Mouse (Mus musculus) thymus, postnatal 36 days (tissue): ENCODE results near the gene Gipc3.

Source experiments
- DNase-seq, 2 experiments: peaks; one replicate each; pipeline ENCODE4 v3.0.0; 2022; ENCODE audit warnings: mixed read lengths in 2 of 2

Gipc3 gene

DNA sequence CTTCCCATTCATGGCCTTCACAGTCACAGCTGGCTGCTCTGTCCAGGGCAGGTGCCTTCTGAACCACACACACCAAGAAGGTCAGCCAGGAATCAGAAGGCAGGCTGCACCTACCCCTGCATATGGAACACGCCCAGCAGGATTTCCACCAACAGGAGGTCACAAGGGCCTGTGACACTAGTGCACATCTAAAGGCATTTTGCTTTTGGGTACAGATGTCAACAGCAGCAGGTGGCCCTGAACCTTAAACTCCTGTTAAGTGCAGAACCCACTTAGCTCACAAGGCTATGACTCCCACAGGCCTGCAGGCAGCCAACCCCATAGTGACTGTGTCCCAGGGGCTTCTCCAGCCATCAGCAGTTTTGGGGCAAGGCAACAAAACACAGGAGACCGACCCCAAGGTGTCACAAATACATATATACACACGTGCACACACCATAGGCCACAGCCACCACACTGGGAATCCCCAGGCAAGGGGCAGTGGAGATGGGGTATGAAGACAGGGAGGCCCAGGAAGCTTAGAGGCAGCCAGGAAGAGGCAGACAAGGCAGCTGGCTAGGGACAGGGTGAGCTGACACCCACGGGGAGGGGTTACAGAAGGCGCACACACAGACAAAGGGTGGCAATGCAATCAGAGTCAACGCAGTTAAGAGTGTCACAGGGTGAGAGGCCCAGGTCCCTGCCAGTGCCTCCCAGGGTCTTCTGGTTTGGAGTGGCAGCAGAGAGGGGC is 23.6 kb upstream of the Gipc3 start:
- DNase-seq, result no peak

DNA sequence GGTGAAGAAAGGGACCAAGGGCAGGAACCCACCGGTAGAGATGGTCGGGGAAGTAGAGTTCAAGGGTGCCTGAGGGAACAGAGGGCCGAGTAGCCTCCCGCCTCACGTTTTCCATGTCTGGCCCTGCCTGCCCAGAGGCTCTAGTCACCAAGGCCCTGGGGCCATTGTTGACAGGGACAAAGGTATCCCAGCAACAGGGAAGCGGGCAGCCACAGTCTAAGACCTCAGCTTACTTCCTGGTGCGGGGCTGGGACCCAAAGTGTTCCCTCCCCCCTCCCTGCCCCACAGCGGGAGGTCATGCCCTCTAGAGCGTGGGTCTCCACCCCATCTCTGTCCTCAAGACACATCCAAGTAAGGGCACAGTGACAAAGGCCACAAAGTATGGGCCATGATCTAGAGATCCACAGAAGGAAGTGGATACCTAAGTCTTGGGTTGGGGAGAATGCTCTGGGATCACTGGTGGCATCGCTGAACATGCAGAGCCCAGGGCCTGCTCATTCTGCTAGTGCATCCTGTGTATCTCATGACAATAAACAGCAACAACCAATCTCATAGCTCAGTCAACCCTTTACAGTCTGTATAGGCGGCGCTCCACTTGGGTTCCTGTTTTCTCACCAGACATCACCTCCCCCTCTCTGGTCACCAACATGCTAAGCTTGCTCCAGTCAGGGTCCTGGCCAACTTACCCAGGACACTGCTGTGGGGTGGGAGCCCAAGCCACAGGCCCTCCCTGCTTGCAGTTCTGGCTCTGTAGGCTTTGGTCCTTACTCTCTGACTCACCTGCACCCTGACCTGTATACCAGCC is 22.8 kb upstream of the Gipc3 start, which contains the start of gene 4930404N11Rik:
TSS of gene 4930404N11Rik (minus strand) at position 145 of the 805 bp plus-strand sequence.
- no peak for DNase-seq

DNA sequence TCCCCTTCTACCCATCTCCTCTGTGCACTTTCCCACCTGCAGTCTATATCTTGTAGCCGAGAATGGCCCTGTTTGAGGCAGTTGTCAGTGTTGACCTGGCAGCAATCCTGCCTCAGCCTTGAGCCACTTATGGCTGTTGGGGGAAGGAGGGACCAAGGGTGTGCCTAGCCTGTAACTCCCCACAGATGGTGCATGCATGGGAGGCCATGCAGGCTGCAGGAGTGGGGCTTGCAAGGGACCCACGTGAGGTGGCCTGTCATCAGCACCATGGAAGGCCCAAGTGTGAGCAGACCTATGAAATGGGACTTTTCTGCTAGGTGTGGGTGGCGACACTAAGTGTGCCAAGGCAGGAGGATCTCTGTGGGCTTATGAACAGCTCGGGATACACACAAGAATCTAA is 22.0 kb upstream of the Gipc3 start:
- no peak for DNase-seq

DNA sequence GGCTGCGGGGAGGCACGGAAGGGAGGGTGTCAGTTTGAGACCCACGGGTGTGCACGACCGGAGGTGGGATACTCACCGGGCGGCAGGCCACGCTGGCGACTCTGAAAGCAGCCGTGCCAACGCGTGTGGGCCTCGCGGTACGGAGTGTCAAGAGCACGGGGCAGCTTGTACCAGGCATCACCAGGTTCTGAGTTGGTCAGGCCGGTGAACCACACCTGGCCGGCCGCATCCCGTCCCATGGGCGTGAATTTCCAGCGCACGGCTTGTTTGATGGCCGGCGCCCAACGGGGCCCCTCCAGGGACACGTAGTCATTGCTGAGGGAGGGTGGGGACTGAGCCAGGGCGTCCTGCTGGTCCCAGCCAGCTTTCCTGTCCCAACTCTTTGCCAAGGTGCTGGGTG is 21.6 kb upstream of the Gipc3 start:
- peak in 1 of 2 experiments; percentile 29 for DNase-seq

DNA sequence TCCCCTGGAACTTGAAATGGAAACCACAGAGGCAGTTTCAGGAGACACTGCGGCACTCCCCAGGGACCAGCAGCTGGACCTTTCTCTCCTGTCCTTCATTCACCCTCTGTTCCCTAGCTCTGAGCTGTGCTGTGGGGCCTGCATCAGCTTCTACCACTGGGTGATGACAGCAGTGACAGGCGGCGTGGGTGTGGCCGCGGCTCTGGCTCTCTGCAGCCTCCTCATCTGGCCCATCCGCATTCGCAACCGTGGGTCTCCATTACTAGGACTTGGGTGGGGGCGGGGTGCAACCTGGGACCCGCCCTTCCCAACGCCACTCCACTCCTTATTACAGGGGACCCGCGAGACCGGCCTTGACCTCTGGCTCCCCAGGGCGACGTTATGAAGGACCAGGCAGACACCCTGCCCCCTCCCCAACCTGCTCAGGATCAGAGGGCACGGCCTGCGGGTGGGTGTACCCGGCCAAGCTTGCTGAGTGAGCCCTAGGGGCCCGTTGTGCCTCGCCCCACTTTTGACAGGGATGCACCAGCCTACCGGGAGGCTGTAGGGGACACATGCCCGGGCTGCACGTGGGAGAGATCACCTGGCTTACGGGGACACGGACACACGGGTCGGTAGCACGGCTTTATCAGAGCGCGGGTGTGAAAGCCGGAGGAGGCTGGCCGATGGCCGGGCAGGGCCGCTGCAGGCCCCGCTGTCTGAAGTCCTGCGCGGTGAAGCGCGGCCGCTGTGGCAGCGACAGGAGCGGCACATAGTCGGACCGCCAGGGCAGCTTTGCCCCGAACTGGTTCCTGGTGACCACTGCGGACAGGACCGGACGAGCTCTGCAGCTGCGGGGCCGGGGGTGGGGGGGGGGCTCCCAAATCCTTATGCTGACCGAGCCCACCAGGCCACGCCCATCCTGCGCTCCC is 20.6 kb upstream of the Gipc3 start:
- peak in 1 of 2 experiments; percentile 33 for DNase-seq

DNA sequence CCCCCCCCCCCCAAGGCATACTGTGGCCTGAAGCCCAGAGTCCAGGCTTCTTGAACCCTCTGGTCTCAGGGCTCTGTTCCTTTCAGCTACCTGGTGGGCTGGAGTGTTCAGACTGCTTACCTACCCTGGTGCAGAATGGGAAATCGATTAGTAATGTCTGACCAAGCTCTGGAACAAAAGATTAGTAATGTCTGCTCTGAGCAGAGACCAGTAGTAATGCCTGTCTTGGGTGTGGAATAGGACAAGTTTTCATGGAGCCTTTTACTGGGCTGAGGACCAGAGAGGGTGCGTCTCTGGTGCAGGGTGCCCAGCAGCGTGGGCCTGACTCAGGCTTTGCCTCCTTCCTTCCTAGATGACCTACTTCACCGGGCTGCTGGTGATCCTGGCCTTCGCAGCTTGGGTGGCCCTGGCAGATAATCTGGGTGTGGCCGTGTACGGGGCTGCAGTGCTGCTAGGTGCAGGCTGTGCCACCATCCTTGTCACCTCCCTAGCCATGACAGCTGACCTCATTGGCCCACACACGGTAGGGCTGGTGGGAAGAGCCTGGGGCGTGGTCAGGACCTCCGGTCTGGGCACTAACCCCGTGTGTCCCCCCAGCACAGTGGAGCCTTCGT is 19.4 kb upstream of the Gipc3 start:
- no peak for DNase-seq

DNA sequence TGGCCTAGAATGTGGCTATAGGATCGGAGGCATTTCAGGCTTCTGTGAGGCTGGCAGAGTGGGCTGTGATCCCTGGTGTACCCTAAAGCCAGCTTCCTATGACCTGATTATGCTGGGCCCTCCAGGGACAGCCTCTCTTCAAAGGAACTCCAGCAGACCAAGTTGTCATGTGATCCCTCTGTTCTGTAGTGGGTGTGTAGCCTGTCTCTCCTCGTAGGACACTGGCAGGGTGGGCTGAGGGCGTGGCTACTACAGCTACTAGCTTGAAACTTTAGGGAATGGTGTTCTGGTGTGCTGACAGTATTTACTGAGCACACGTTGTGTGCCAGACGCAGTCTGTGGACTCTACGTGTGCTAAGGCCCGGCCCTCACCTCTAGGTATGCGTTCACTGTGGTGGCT is 17.7 kb upstream of the Gipc3 start:
- DNase-seq, result no peak

DNA sequence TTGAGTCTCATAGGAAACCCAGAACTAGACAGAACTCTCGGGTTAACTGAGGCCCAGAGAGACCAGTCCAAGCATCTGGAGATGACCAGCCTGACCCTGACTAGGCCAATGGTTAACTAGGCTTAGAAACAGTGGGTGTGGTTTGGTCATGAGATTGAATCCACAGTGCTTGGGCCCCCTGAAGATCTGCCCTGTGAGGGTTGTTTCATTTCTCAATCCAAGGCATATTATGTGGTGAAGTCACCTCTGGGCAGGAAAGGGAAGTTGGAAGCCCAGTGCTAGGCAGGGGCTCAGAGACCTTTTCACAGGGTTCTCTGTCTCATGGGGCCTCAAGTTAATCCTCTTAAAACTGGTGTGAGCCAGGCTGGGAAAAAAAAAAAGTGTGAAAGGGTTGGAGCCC is 15.8 kb upstream of the Gipc3 start:
- no peak for DNase-seq

DNA sequence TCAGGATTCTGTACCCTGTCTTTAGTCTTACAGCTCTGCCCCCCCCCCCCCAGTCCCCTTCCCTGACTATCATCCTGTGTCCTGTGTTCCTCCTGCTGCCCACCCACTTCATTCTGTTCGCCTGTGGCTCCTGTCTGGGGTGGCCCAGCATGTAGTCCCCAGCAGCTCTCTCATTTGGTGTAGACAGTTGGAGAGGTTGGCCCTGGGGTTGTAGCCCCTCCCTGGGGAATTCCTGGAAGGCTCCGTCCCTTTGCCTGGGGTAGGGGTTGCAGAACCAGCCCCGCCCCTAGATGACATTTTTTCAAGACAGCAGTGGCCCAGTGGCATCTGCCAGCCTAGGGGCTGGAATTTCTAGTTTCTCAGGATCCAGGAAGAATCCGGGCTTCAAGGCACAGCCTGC is 15.1 kb upstream of the Gipc3 start:
- DNase-seq, result no peak

DNA sequence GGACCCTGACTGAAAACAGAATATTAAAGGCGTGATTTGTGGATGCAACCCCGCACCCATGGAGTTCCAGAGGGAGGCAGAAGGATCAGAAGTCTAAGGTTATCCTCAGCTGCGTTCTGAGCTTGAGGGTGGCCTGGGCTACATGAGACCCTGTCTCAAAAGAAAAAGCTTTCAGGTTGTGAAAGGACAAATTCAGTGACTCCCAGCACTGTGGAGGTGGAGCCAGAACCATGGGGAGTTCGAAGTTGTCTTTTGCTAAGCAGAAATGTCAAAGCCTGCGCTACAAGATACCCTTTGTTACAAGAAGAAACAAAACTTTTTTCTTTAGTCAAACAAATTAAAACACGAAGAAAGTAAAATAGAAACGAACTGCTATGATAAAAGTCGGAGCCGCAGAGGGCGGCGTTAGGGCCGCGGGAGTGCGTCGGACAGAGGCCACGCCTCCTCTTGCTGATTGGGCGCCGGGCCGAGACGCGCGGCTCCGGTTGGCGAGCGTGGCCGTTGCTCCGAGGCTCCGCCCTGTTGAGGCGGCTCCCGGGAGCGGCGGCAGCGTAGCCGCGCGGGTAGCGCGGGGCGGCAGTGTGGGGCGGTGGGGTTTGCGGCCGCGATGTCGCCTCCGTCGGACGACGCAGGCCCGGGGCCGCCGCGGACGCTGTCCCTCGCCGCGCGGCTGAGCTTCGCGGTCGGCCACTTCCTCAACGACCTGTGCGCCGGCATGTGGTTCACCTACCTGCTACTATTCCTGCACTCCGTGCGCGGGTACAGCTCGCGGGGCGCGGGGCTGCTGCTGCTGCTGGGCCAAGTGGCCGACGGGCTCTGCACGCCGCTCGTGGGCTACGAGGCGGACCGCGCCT is 14.2 kb upstream of the Gipc3 start, which contains the start of gene Mfsd12:
TSS of gene Mfsd12 (plus strand) at position 501 of the 854 bp plus-strand sequence.
- DNase-seq, result peak; percentile 89 to 94

DNA sequence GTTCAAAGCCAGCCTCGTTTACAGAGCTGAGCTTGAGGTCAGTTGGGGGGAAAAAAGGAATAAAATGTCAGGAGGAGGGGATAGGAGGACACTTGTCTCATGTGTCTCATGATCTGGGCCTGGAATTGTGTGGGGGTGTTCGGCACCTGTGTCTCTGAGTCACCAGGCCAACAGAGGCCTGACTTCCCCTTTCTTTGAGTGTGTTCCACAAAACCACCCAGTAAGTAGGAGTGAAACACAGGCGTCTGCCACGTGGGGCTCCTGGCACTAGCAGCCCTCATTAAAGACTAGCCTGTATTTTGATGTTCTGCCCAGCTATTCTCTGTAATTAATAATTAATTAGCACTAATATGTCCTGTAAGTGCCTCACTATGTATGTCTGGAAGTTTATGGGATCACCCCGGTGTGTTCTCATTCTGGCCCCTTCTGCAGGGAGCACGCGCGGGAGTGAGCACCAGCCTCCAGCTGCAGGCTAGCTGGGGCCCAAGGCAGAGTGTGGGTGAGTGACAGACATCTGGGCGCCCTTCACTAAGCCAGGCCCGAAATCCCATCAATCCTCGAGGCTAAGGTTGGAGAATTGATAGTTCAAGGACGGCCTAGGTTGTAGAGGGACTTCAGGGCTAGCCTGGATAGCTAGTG is 13.4 kb upstream of the Gipc3 start:
- no peak for DNase-seq

DNA sequence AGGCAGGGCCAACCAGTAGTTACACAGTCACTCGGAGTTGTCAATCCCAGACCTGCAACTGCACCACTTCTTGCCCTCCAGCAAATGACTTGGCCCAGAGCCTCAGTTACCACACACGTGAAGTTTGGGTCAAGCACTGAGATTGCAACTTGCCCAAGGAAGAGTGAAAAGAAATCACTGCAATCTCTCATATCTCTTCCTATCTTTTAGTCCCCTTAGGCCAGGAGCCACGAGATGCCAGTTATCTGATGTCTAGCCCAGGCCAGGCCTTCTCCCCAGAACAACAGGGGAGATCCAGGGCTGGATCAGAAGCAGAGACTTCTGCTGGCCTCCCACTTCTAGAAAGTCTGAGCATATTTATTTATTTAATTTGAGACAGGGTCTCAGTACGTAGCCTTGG is 12.5 kb upstream of the Gipc3 start:
- DNase-seq, result no peak

DNA sequence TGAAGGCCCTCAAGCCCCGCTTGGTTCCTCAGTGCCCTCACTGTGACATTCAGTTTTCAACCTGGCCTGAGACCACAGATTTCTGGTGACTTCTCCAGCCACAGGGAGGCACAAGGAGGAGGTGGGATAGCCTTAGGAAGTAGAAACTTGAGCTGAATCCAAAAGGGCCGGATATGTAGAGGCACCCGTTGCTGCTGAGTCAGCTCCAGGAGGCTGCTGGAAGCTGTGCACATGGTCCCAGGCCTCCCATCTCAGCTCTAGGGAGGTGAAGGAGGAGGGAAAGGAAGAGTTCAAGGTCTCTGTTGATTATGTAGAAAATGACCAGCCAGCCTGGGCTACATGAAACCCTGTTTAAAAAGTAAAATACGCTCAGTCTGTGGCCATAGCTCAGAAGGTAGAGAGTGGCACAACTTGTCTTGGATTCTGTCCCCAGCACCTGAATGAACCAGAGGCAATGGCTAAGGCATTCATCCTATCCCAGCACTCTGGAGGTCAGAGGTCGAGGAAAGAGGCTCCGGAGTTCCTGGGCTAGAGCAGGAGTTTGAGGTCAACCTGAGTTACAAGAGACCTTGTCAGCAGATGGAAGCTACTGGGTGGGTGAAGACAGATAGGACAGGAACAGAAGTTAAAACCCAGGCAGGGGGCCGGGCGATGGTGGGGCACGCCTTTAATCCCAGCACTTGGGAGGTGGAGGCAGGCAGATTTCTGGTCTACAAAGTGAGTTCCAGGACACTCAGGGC is 11.8 kb upstream of the Gipc3 start:
- DNase-seq, result no peak

DNA sequence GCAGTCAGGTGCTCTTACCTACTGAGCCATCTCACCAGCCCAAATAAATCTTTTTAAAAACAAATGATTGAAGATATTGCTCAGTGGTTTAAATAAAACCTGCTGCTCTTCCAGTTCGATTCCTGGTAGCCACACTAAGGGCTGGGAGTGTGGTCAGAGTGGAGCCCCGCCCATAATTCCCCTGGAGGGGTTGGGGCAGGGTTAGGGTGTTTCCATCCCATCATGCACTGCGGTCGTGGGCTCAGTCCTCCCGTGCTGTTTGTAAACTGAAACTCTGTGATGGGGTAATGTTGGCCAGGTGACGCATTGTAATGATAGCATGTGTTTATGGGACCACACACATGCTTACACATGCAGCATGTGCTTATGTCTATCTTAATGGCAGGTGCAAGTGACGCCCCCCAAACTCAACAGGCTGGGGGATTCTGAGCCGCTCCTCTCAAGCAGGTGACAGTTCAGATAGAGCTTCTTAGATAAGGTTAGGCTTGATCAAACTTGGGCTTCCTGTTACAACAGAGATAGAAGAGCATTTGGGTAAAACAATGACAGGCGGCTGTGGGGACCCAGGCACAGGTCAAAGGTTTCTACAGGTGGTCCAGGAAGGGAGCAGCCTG is 8.7 kb upstream of the Gipc3 start:
- peak; percentile 68 to 77 for DNase-seq

DNA sequence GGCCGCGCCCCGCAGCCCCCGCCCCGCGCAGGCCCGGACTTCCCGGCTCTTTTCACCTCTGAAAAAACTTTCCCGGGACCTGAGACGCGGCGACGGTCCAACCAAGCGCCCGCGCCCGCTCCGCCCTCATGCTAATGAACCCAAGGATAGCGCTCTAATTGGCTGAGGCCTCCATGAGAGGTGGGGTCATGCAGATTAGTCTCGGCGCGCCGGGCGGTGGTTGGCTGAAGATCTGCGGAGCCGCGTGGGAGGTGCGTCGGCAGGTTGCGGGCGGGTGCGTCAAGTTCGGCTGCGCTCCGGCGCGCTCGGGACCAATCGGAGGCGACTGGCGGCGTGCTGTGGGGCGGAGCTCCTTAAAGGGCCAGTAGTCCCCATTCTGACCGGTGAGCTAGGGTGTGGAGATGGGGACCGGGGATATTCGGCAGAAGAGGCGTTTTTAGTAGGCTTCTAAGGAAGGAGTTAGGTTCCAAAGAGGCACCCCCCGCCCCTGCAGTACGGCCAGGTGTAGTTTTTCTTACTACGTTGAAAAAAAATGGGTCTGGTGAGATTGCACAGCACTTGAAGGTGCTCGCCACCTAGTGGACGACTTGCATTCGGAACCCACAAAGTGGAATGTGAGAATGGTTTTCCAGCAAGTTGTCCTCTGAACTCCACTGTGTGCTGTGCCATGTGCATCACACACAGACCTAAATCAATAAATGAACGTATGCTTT is 7.4 kb upstream of the Gipc3 start, which contains the start of gene Hmg20b:
TSS of gene Hmg20b (minus strand) at position 130 of the 713 bp plus-strand sequence.
- peak; percentile 99 to 100 for DNase-seq

DNA sequence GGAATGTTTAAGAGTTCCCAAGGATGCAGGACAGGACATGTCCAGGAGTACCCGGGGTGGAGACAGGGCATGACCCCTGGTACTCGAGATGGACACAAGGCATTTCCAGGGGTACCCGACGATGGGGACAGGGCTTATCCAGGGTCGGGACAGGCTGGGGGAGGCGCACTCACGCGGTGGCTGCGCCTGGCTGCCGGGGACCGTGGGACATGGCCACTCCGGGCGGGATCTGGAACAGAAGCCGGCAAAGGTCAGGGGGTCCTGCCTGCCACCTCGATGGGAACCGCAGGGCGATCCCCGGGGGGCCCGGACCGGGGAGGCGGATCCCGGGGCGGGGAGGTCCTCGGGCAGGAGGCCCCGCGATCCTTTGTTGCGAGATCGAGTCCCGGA is 6.9 kb upstream of the Gipc3 start:
- no peak for DNase-seq

DNA sequence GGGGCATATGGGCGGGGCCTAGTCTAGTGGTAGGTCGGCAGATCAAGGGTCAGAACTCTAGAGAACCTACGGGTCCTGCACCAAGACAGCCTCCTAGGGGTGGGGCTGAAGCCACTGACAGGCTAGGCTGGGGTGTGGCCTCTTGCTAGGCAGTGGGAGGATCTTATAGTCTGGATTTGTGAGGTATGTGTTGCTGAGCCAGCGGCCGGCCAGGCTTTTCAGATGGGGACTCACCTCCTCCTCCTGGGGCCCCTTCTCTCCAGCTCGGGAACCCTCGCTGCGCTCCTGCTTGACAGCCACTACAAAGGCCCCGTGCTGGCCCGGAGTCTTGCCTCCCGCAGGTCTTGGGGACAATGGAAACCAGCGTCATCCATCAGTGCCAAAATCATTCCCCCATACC is 6.1 kb upstream of the Gipc3 start:
- DNase-seq, result peak in 1 of 2 experiments; percentile 56

DNA sequence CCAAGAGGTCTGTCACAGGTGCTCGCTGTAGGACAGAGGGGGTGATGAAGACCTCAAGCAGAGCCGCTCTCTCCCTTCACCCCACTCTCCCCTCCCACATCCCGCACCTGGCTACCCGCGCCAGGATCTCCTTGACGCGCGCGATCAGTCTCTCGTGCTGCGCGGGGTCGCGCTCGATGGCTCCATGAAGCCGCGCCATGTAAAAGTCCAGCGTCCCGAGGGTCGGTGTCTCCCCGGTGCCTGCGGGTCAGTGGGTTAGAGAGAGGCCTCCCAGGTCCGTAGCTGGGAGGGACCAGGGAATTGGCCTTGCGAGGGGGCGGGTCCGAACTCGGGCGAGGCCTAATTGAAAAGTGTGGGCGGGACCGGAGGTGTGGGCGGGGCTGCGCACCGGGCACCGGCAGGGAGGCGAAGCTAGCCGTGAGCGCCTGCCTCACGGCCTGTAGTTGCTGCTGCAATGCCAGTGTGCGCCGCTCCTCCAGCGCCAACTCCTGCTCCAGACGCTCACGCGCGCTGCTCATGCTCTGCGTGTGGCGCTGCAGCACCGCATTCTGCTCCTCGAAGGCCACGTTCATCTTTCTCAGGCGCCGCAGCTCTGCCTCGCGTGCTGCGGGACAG is 3.5 kb upstream of the Gipc3 start:
- DNase-seq, result peak in 1 of 2 experiments; percentile 61

DNA sequence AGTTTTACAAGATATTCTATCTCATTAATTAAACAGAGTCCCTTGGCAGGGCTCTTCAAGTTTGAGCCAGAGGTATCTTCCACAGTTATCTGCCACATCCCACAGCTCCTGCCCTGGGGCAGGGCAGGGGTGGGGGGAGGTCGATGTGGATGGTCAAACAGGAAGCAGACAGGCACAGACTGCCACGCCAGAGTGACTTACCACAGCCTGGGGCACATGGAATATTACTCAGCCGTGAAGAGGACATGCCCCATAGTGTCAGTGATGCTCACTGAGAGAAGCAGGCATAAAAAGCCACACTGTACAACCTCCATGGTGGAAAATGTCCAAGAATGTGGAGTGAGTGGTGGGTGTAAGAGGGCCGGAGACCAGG is 2.1 kb upstream of the Gipc3 start:
- no peak for DNase-seq
